Mouse (Mus musculus) spleen, adult 2 months (tissue): ENCODE measurements around the gene Olfr739. TPM values are rescaled to one million over a fixed set of nuclear protein-coding genes. Genes with fewer than 3 reads are reported as not detected.

Source experiments
- DNase-seq, 2 experiments: peaks; one replicate each; pipeline versions ENCODE4 v3.0.0 to v3.0.0-alpha.2; 2012 to 2021; ENCODE audit warnings: low spot score in 2 of 2, low read depth in 1 of 2
- H3K27ac ChIP-seq: fragments of 200-500 bp; 2 replicates; pipeline ENCODE4 v1.5.1; 2012; ENCODE audit warnings: low read length, inconsistent platforms; ENCODE audit not compliant: insufficient read depth
- H3K27me3 ChIP-seq: fragments of 200-500 bp; 2 replicates; pipeline ENCODE4 v1.6.1; 2012; ENCODE audit warnings: mild to moderate bottlenecking, moderate library complexity, low read length, inconsistent platforms; ENCODE audit not compliant: control insufficient read depth, insufficient read depth
- H3K36me3 ChIP-seq: fragments of 200-500 bp; 2 replicates; pipeline ENCODE4 v1.6.1; 2012; ENCODE audit warnings: mild to moderate bottlenecking, low read length, inconsistent platforms; ENCODE audit not compliant: control insufficient read depth, insufficient read depth
- H3K4me1 ChIP-seq: fragments of 200-500 bp; 2 replicates; pipeline ENCODE4 v1.6.1; 2011; ENCODE audit warnings: inconsistent platforms; ENCODE audit not compliant: control insufficient read depth, insufficient read depth, insufficient read length
- H3K4me3 ChIP-seq: fragments of 200-500 bp; 2 replicates; pipeline ENCODE4 v1.5.1; 2011; ENCODE audit warnings: mild to moderate bottlenecking, inconsistent platforms; ENCODE audit not compliant: insufficient read depth, insufficient read length; ENCODE audit errors: extremely low read depth
- CTCF ChIP-seq: fragments of 200-500 bp; IDR thresholded peaks from 2 replicates; pipeline ENCODE4 v1.5.1; 2011; ENCODE audit warnings: mild to moderate bottlenecking, inconsistent platforms; ENCODE audit not compliant: insufficient read depth, insufficient read length, insufficient replicate concordance; ENCODE audit errors: extremely low read depth
- POLR2A ChIP-seq: fragments of 200-500 bp; IDR thresholded peaks from 2 replicates; pipeline ENCODE4 v1.6.1; 2011; ENCODE audit warnings: low read depth, low read length, inconsistent platforms
- WGBS: fragments of 180-500 bp; shearing (Covaris S2); methylation state at CpG from one replicate; pipeline ENCODE4 v1.1.7; 2018; 5-methylcytosine and 5-hydroxymethylcytosine counted together
- polyA plus RNA-seq: library from polyadenylated mRNA; depleted of rRNA; stranded (reverse); fragments of >200 nt; gene quantifications from 2 replicates; pipeline ENCODE4 v1.2.3, GENCODE M21; 2012; rRNA removed

The Olfr739 gene
- not detected in 2 replicates for polyA plus RNA-seq

GRCm38 (mm10) chr14:50418326-50418725 lies at the start of gene Olfr739:
Olfr739 (plus strand) TSS chr14:50418626.
- H3K36me3 ChIP-seq = no peaks in the 10 kb centered on the region
- H3K27ac ChIP-seq = no peak within 1 kb of the TSS
- 63% methylated on average over 2 of the region's 2 CpGs for WGBS
- H3K4me1 ChIP-seq = no peaks in the 10 kb centered on the region
- no peak within 1 kb of the TSS for H3K4me3 ChIP-seq
- H3K27me3 ChIP-seq = no peaks in the 10 kb centered on the region
- DNase-seq = no peak
- TF ChIP-seq CTCF (no peak), POLR2A (no peak)

- Histone ChIP-seq H3K4me3 (no peak within 1 kb of the TSS), H3K27ac (no peak within 1 kb of the TSS), H3K4me1 (no peaks in the 10 kb centered on the region), H3K27me3 (no peaks in the 10 kb centered on the region), H3K36me3 (no peaks in the 10 kb centered on the region)
- 85% methylated on average over 2 of the region's 2 CpGs for WGBS
- no peak for TF ChIP-seq POLR2A
- no peak for DNase-seq
Measured at GRCm38 (mm10) chr14:50380863-50381262, 37.6 kb upstream of the Olfr739 start, which contains the start of gene Olfr736. Olfr736 (plus strand) TSS chr14:50381163.

- TF ChIP-seq CTCF (no peak), POLR2A (no peak)
- no peaks in the 10 kb centered on the region for H3K36me3 ChIP-seq
- WGBS = 93% methylated on average over 1 of the region's 1 CpGs
- no peaks in the 10 kb centered on the region for H3K27me3 ChIP-seq
- no peak within 1 kb of the TSS for H3K27ac ChIP-seq
- no peak for DNase-seq
- H3K4me1 ChIP-seq = no peaks in the 10 kb centered on the region
- no peak within 1 kb of the TSS for H3K4me3 ChIP-seq
Measured at GRCm38 (mm10) chr14:50407268-50407667, 11.2 kb upstream of the Olfr739 start, which contains the start of gene Olfr738. Olfr738 (plus strand) TSS chr14:50407568.

- DNase-seq = no peak
- H3K27me3 ChIP-seq = no peaks in the 10 kb centered on the region
- H3K4me3 ChIP-seq = no peak within 1 kb of the TSS
- no peaks in the 10 kb centered on the region for H3K36me3 ChIP-seq
- TF ChIP-seq POLR2A = no peak
- TF ChIP-seq CTCF = no peak
- H3K4me1 ChIP-seq = no peaks in the 10 kb centered on the region
- WGBS = 82% methylated on average over 3 of the region's 3 CpGs
- no peak within 1 kb of the TSS for H3K27ac ChIP-seq
Measured at GRCm38 (mm10) chr14:50445245-50445644, 26.8 kb downstream of the Olfr739 start, which contains the start of gene Olfr740. Olfr740 (plus strand) TSS chr14:50445545.

- H3K36me3 ChIP-seq = no peaks in the 10 kb centered on the region
- H3K27ac ChIP-seq = no peak within 1 kb of the TSS
- WGBS = 70% methylated on average over 2 of the region's 2 CpGs
- no peak for DNase-seq
- no peaks in the 10 kb centered on the region for H3K4me1 ChIP-seq
- no peaks in the 10 kb centered on the region for H3K27me3 ChIP-seq
- no peak within 1 kb of the TSS for H3K4me3 ChIP-seq
- no peak for TF ChIP-seq CTCF
- no peak for TF ChIP-seq POLR2A
Measured at GRCm38 (mm10) chr14:50472438-50472837, 54.0 kb downstream of the Olfr739 start, which contains the start of gene Olfr741. Olfr741 (plus strand) TSS chr14:50472738.

Other genes with a start within 250 kb of the Olfr739 start
- not detected in 2 replicates for gene Olfr730, start 230.4 kb upstream of the Olfr739 start, polyA plus RNA-seq
- gene Olfr731, start 176.8 kb upstream of the Olfr739 start, polyA plus RNA-seq = not detected in 2 replicates
- gene Olfr732, start 134.4 kb upstream of the Olfr739 start, polyA plus RNA-seq = not detected in 2 replicates
- not detected in 2 replicates for gene Olfr733, start 117.1 kb upstream of the Olfr739 start, polyA plus RNA-seq
- gene Olfr734, start 91.9 kb upstream of the Olfr739 start, polyA plus RNA-seq = not detected in 2 replicates
- not detected in 2 replicates for gene Olfr735, start 69.8 kb upstream of the Olfr739 start, polyA plus RNA-seq
- 2.9 and 3.2 TPM in 2 replicates for gene Tlr11, start 60.7 kb upstream of the Olfr739 start, polyA plus RNA-seq
- not detected in 2 replicates for gene Olfr736, start 37.5 kb upstream of the Olfr739 start, polyA plus RNA-seq
- gene Olfr738, start 11.1 kb upstream of the Olfr739 start, polyA plus RNA-seq = not detected in 2 replicates
- not detected in 2 replicates for gene Olfr740, start 26.9 kb downstream of the Olfr739 start, polyA plus RNA-seq
- gene Olfr741, start 54.1 kb downstream of the Olfr739 start, polyA plus RNA-seq = not detected in 2 replicates
- not detected in 2 replicates for gene Olfr742, start 85.0 kb downstream of the Olfr739 start, polyA plus RNA-seq
- gene Olfr743, start 103.2 kb downstream of the Olfr739 start, polyA plus RNA-seq = not detected in 2 replicates
- gene Olfr744, start 196.3 kb downstream of the Olfr739 start, polyA plus RNA-seq = not detected in 2 replicates
- not detected in 2 replicates for gene Olfr745, start 220.8 kb downstream of the Olfr739 start, polyA plus RNA-seq
- gene Olfr746, start 228.5 kb downstream of the Olfr739 start, polyA plus RNA-seq = not detected in 2 replicates